Mouse (Mus musculus) heart, adult 11 months (tissue): Measurements from ENCODE around the gene Trub1.

Experiments
- DNase-seq: peaks from one replicate; pipeline ENCODE4 v3.0.0; 2022

Gene Trub1

GRCm38 (mm10) chr19:57442936-57443657 is 9.6 kb upstream of the Trub1 start:
- DNase-seq = no peak

- DNase-seq = no peak
These were observed 7.7 kb upstream of the Trub1 start for GRCm38 (mm10) chr19:57445049-57445448.

GRCm38 (mm10) chr19:57450849-57451248 is 1.9 kb upstream of the Trub1 start:
- DNase-seq = no peak

- no peak for DNase-seq
These were observed 950 bp upstream of the Trub1 start for GRCm38 (mm10) chr19:57451762-57452161.

GRCm38 (mm10) chr19:57453218-57453600 is 497 bp downstream of the Trub1 start:
- DNase-seq = no peak

- no peak for DNase-seq
These were observed 2.7 kb downstream of the Trub1 start for GRCm38 (mm10) chr19:57455286-57455960.

- no peak for DNase-seq
These were observed 4.4 kb downstream of the Trub1 start for GRCm38 (mm10) chr19:57457075-57457474.

GRCm38 (mm10) chr19:57463741-57464140 is 11.0 kb downstream of the Trub1 start:
- no peak for DNase-seq

GRCm38 (mm10) chr19:57465742-57466141 is 13.0 kb downstream of the Trub1 start:
- DNase-seq = no peak

- no peak for DNase-seq
These were observed 18.3 kb downstream of the Trub1 start for GRCm38 (mm10) chr19:57471033-57471432.

- no peak for DNase-seq
These were observed 19.5 kb downstream of the Trub1 start for GRCm38 (mm10) chr19:57472169-57472568.

GRCm38 (mm10) chr19:57473301-57473700 is 20.6 kb downstream of the Trub1 start:
- DNase-seq = peak; percentile 93

GRCm38 (mm10) chr19:57475298-57475697 is 22.6 kb downstream of the Trub1 start:
- DNase-seq = no peak

- no peak for DNase-seq
These were observed 24.6 kb downstream of the Trub1 start for GRCm38 (mm10) chr19:57477310-57477709.

GRCm38 (mm10) chr19:57478056-57478455 is 25.3 kb downstream of the Trub1 start:
- no peak for DNase-seq

GRCm38 (mm10) chr19:57479886-57480655 is 27.4 kb downstream of the Trub1 start:
- DNase-seq = no peak

GRCm38 (mm10) chr19:57481743-57482259 is 29.1 kb downstream of the Trub1 start:
- DNase-seq = no peak

- DNase-seq = peak; percentile 90
These were observed 30.1 kb downstream of the Trub1 start for GRCm38 (mm10) chr19:57482815-57483214.

- DNase-seq = no peak
These were observed 34.4 kb downstream of the Trub1 start for GRCm38 (mm10) chr19:57487051-57487658.

GRCm38 (mm10) chr19:57489527-57489926 is 36.8 kb downstream of the Trub1 start:
- no peak for DNase-seq

- DNase-seq = no peak
These were observed 38.3 kb downstream of the Trub1 start for GRCm38 (mm10) chr19:57491030-57491429.

- DNase-seq = no peak
These were observed 41.3 kb downstream of the Trub1 start for GRCm38 (mm10) chr19:57494020-57494419.

- DNase-seq = no peak
These were observed 45.5 kb downstream of the Trub1 start for GRCm38 (mm10) chr19:57498110-57498743.
